Comparison of ENCODE assay signal across 13 mouse cellular contexts in the genomic region with DNA sequence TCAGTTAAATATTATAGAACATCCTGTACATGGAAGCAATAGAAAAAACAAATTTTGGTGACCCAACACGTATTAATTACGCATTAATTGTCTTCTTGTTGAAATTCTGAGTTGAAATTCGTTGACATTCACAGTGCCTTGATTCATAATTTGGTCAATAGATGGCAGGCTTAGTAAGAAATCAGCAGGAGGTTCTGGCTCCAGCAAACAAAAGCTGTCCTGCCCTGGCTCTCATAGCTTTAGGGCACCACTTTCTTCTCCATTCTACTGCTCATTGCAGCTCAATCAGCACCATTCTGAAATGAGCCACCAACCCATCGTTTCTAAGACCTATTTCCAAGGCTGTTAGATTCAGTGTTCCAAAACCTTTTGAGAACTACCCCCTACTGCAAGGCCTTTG.
DNase-seq lines count a peak whose midpoint lies in the region; ATAC-seq and TF ChIP-seq lines count a peak whose summit lies in the region.
"Had no signal": no experiment of that assay in that cellular context is flagged by ENCODE, and none has a peak within 500 bp of the region (broad histone marks: within the 10 kb centered on the region; RNA-seq: fewer than 3 reads in every experiment).

No protein-coding gene starts in this region.

- TF ChIP-seq CTCF in kidney, adult 2 months (conservative IDR thresholded peaks at IDR 0.05; ENCODE audit: insufficient read depth, insufficient read length, low read depth, low read length), result 0 out of 2 replicates have a peak, but pooled peaks have one; percentile 7
- TF ChIP-seq CTCF in MEL (IDR thresholded peaks at IDR 0.05 in 2 of 3, conservative IDR thresholded peaks at IDR 0.05 in 1 of 3; ENCODE audit: control insufficient read depth in 1 of 3, insufficient read depth in 1 of 3, low read depth in 2 of 3, low read length in 3 of 3, poor library complexity in 1 of 3, severe bottlenecking in 1 of 3), result peak in 1 of 3 experiments; percentile 60; a peak in 2 of 6 replicates

- no peaks in the 10 kb centered on the region for H3K9me3 ChIP-seq in MEL (replicated peaks; ENCODE audit: insufficient read depth, low read length)
- H3K9me3 ChIP-seq in kidney, embryonic 15.5 days (replicated peaks), result no peaks in the 10 kb centered on the region
- H3K9me3 ChIP-seq: heart, embryonic 13.5 days; liver, embryonic 13.5 days; stomach, embryonic 15.5 days had no signal

- H3K36me3 ChIP-seq in kidney, adult 2 months (ENCODE audit: control insufficient read depth, insufficient read depth, low read length), result no peaks in the 10 kb centered on the region
- no peaks in the 10 kb centered on the region for H3K36me3 ChIP-seq in MEL (ENCODE audit: control insufficient read depth in 1 of 2, insufficient read depth in 2 of 2, low read length in 2 of 2)
- H3K36me3 ChIP-seq in kidney, embryonic 15.5 days, result no peaks in the 10 kb centered on the region
- H3K36me3 ChIP-seq: liver, embryonic 13.5 days; stomach, embryonic 15.5 days had no signal

- no peak overlapping the region for H3K9ac ChIP-seq in MEL (ENCODE audit: control insufficient read depth, low read depth, low read length, poor library complexity, severe bottlenecking)
- H3K9ac ChIP-seq in kidney, embryonic 15.5 days, result no peak overlapping the region
- H3K9ac ChIP-seq: heart, embryonic 13.5 days; liver, embryonic 13.5 days; stomach, embryonic 15.5 days had no signal

- TF ChIP-seq RAD21 in MEL (IDR thresholded peaks at IDR 0.05; ENCODE audit: low read depth, low read length), result peak; percentile 80

- peak; percentile 1 for DNase-seq in adrenal gland, adult 2 months
- DNase-seq in adrenal gland, adult 18-20 months (ENCODE audit: low spot score in 2 of 2), result no peak
- no peak for DNase-seq in kidney, adult 2 months
- no peak for DNase-seq in kidney, postnatal 14 days
- peak; percentile 49 for DNase-seq in MEL (ENCODE audit: low read depth, low spot score)
- DNase-seq in cerebellum, postnatal 36 days, result peak; percentile 8 to 28
- no peak for DNase-seq in spleen, postnatal 10 days (ENCODE audit: low spot score in 2 of 2)
- DNase-seq: liver, embryonic 13.5 days had no signal

- H3K4me2 ChIP-seq in kidney, embryonic 15.5 days, result no peak overlapping the region
- H3K4me2 ChIP-seq: heart, embryonic 13.5 days; liver, embryonic 13.5 days; stomach, embryonic 15.5 days had no signal

- TF ChIP-seq POLR2A in kidney, adult 2 months (IDR thresholded peaks at IDR 0.05; ENCODE audit: low read depth, low read length), result no peak
- no peak for TF ChIP-seq POLR2A in MEL (IDR thresholded peaks at IDR 0.05; ENCODE audit: control insufficient read depth in 1 of 2, insufficient read depth in 1 of 2, low read depth in 1 of 2, low read length in 2 of 2, poor library complexity in 1 of 2)

- no peak overlapping the region for H3K4me3 ChIP-seq in kidney, adult 2 months (ENCODE audit: insufficient read depth, low read depth, low read length)
- H3K4me3 ChIP-seq in MEL (ENCODE audit: control insufficient read depth in 1 of 2, insufficient read depth in 1 of 2, low read depth in 2 of 2, low read length in 2 of 2), result no peak overlapping the region
- no peak overlapping the region for H3K4me3 ChIP-seq in kidney, embryonic 15.5 days (replicated peaks)
- H3K4me3 ChIP-seq: erythroblast, embryonic 14.5 days; heart, embryonic 13.5 days; liver, embryonic 13.5 days; stomach, embryonic 15.5 days had no signal

- ATAC-seq in kidney, embryonic 15.5 days (replicated peaks; ENCODE audit: low FRiP score), result no peak
- ATAC-seq: midbrain, embryonic 16.5 days had no signal

- H3K79me2 ChIP-seq in MEL (ENCODE audit: control insufficient read depth, insufficient read depth, low read length, poor library complexity), result no peaks in the 10 kb centered on the region

- no peaks in the 10 kb centered on the region for H3K4me1 ChIP-seq in kidney, adult 2 months (ENCODE audit: control insufficient read depth, insufficient read depth, low read length)
- no peaks in the 10 kb centered on the region for H3K4me1 ChIP-seq in MEL (ENCODE audit: control insufficient read depth in 1 of 2, insufficient read depth in 2 of 2, low read length in 2 of 2)
- H3K4me1 ChIP-seq in kidney, embryonic 15.5 days, result no peaks in the 10 kb centered on the region
- H3K4me1 ChIP-seq: heart, embryonic 13.5 days; liver, embryonic 13.5 days; stomach, embryonic 15.5 days had no signal

- 67% methylated on average over 4 of the region's 4 CpGs for WGBS in kidney, adult 2 months
- 64% methylated on average over 4 of the region's 4 CpGs for WGBS in kidney, embryonic 15.5 days

- no peak for TF ChIP-seq EP300 in MEL (IDR thresholded peaks at IDR 0.05; ENCODE audit: low read depth in 1 of 2, low read length in 2 of 2)

- H3K27me3 ChIP-seq in kidney, adult 2 months (replicated peaks; ENCODE audit: control insufficient read depth, insufficient read depth, low read length), result no peaks in the 10 kb centered on the region
- H3K27me3 ChIP-seq in MEL (ENCODE audit: control insufficient read depth in 1 of 2, insufficient read depth in 2 of 2, low read length in 2 of 2), result no peaks in the 10 kb centered on the region
- no peaks in the 10 kb centered on the region for H3K27me3 ChIP-seq in kidney, embryonic 15.5 days
- H3K27me3 ChIP-seq: heart, embryonic 13.5 days; liver, embryonic 13.5 days; stomach, embryonic 15.5 days had no signal

- H3K27ac ChIP-seq in kidney, adult 2 months (ENCODE audit: insufficient read depth, low read depth, low read length), result no peak overlapping the region
- no peak overlapping the region for H3K27ac ChIP-seq in MEL (ENCODE audit: control insufficient read depth, low read depth, low read length)
- no peak overlapping the region for H3K27ac ChIP-seq in kidney, embryonic 15.5 days
- H3K27ac ChIP-seq: heart, embryonic 13.5 days; liver, embryonic 13.5 days; stomach, embryonic 15.5 days had no signal

TF ChIP-seq in MEL, 35 proteins besides CTCF, POLR2A, EP300 and RAD21:
- TF ChIP-seq ZC3H11A (IDR thresholded peaks at IDR 0.05; ENCODE audit: low read depth, low read length) (peak; percentile 61), MAZ (IDR thresholded peaks at IDR 0.05; ENCODE audit: low read depth, low read length) (no peak), USF2 (IDR thresholded peaks at IDR 0.05; ENCODE audit: borderline replicate concordance in 1 of 2, insufficient read depth in 1 of 2, low read depth in 1 of 2, low read length in 2 of 2) (no peak), SMC3 (IDR thresholded peaks at IDR 0.05; ENCODE audit: low read depth, low read length) (peak; percentile 67), KAT2A (conservative IDR thresholded peaks at IDR 0.05; ENCODE audit: low read depth, low read length) (no peak), GATA1 (IDR thresholded peaks at IDR 0.05; ENCODE audit: low read depth, low read length) (no peak), TAL1 (IDR thresholded peaks at IDR 0.05; ENCODE audit: low read length) (no peak), NRF1 (IDR thresholded peaks at IDR 0.05; ENCODE audit: insufficient read depth, low read depth, low read length, poor library complexity, severe bottlenecking) (no peak), MAFK (IDR thresholded peaks at IDR 0.05; ENCODE audit: borderline replicate concordance, low read depth, low read length) (no peak), UBTF (IDR thresholded peaks at IDR 0.05; ENCODE audit: borderline replicate concordance, insufficient read depth, low read depth, low read length) (no peak), HCFC1 (IDR thresholded peaks at IDR 0.05; ENCODE audit: low read depth, low read length) (no peak), MYB (IDR thresholded peaks at IDR 0.05; ENCODE audit: low read depth, low read length) (no peak), RCOR1 (IDR thresholded peaks at IDR 0.05; ENCODE audit: low read depth, low read length) (no peak)

Comparison
In these comparisons a context has a peak if more than half of its experiments do, and no peak if none do; other contexts are left out.
1. DNase-seq: peak in adrenal gland, adult 2 months (single experiment), MEL (single experiment) and cerebellum, postnatal 36 days (2 of 2); none in adrenal gland, adult 18-20 months (0 of 2), kidney, adult 2 months (single experiment), kidney, postnatal 14 days (single experiment) and spleen, postnatal 10 days (0 of 2).